Mouse (Mus musculus) brain, embryonic 14.5 days (tissue): Measurements from ENCODE around the gene Ube2n.

Experiments
- CTCF ChIP-seq: fragments of 200-500 bp; IDR thresholded peaks from 2 replicates; pipeline ENCODE4 v1.5.1; 2012; ENCODE audit warnings: inconsistent platforms, mild to moderate bottlenecking, moderate library complexity, borderline replicate concordance; ENCODE audit not compliant: insufficient read depth, insufficient read length; ENCODE audit errors: extremely low read depth
- POLR2A ChIP-seq: fragments of 200-500 bp; IDR thresholded peaks from 2 replicates; pipeline ENCODE4 v1.6.1; 2012; ENCODE audit warnings: mild to moderate bottlenecking, inconsistent platforms, borderline replicate concordance; ENCODE audit not compliant: poor library complexity, insufficient read depth, insufficient read length, severe bottlenecking; ENCODE audit errors: extremely low read depth

DNA sequence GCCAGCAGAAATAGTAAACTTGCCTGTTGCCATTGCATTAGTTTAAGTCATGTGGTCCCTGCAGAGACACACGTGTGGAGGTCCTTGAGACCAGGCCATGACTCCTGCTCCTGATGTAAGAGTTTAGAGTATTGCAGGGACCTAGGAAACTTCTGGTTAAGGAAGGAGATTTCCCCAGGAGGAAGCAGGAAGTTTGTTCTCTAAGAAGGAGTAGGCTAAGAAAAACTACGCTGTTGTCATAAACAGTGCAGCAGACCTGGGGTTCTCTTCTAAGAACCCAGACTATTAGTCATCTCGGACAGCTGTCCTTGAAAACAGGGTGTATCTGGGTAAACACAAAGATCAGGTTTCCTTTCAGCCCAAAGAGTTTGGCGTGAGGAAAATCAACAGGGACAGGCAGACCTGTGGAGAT is 49.5 kb upstream of the Ube2n start:
- TF ChIP-seq CTCF (no peak), POLR2A (no peak)
